Mouse (Mus musculus) splenic B cell, adult 2 months (primary cell): ENCODE measurements around the gene Rdh5.

ENCODE experiments used
- DNase-seq: peaks from one replicate; pipeline ENCODE4 v3.0.0-alpha.2; 2011; ENCODE audit warnings: low read depth, low spot score
- H3K27me3 ChIP-seq: 2 replicates; pipeline ENCODE4 v1.6.1; 2012; ENCODE audit warnings: mild to moderate bottlenecking, low read length, moderate library complexity, mixed read lengths; ENCODE audit not compliant: control insufficient read depth, poor library complexity, insufficient read depth, severe bottlenecking
- H3K36me3 ChIP-seq: 2 replicates; pipeline ENCODE4 v1.6.1; 2012; ENCODE audit warnings: mild to moderate bottlenecking, low read length, moderate library complexity, mixed read lengths; ENCODE audit not compliant: control insufficient read depth, poor library complexity, insufficient read depth, severe bottlenecking

Gene Rdh5

DNA sequence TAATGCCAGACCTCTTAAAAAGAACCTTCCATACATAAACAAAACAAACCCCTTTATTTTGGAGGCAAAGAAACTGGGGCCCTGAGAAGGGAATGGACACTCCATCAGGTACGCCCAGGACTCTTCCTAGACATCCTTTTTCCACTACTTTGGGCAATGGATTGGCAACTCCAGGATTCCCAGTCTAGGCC lies at the start of gene Rdh5:
Gene Rdh5 (minus strand): TSS at position 67 of the 191 bp plus-strand sequence.
- Histone ChIP-seq H3K27me3 (no peaks in the 10 kb centered on the region), H3K36me3 (no peaks in the 10 kb centered on the region; the same call in 1 of the 2 replicates)
- no peak for DNase-seq

DNA sequence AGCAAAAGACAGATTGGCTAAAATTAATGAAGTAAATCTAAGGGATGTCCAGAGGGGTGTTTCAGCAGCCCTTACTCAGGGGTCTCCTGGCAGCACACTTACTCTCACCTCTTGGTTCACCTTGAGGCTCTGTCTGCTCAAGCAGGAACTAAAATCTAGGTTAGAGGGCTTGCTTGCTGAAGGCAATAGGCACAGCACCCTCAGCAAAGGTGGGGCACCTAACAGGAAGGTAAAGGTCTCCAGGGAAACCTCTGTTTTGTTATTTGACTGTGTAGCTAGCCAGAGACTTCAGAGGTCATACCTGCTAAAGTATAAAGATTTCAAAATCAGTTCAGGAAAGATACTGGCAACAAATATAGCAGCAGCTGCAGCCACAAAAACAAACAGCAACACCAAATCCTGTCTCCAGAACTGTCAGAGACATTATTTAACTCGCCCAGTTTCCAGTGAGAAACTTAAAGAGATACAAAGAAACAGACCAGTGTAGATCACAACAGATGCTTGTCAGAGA lies 48.1 kb upstream of the Rdh5 start:
- DNase-seq: no peak
- H3K36me3 ChIP-seq: no peaks in the 10 kb centered on the region
- no peaks in the 10 kb centered on the region for H3K27me3 ChIP-seq

- DNase-seq: no peak
- Histone ChIP-seq H3K36me3 (no peaks in the 10 kb centered on the region), H3K27me3 (no peaks in the 10 kb centered on the region)
These were observed 45.7 kb upstream of the Rdh5 start for GRCm38 (mm10) chr10:128968341-128968749.

DNA sequence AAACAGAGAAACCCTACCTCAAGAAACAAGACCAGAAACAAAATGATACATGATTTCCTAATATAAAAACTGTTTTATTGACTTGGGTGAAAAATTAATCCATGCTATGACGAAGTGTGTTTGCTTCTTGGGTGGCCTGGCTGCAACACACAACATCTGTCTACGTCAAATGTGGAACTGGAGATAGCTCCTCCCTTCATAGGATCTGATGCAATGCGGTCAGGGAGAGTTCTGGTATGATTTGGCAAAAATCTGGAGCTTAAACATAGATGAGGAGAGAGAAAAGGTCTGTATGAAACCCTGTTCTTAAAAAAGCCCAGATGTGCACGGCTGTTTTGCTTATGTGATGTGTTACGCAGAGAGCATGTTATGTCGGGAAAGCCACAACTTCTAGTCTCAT lies 43.2 kb upstream of the Rdh5 start:
- Histone ChIP-seq H3K27me3 (no peaks in the 10 kb centered on the region), H3K36me3 (no peaks in the 10 kb centered on the region)
- DNase-seq: no peak

GRCm38 (mm10) chr10:128964961-128965360 lies 42.3 kb upstream of the Rdh5 start:
- no peak for DNase-seq
- no peaks in the 10 kb centered on the region for H3K36me3 ChIP-seq
- no peaks in the 10 kb centered on the region for H3K27me3 ChIP-seq

GRCm38 (mm10) chr10:128960590-128961584 lies 38.2 kb upstream of the Rdh5 start, which contains the start of gene Mettl7b:
Gene Mettl7b (minus strand): TSS chr10:128960988.
- no peaks in the 10 kb centered on the region for H3K27me3 ChIP-seq
- no peak for DNase-seq

DNA sequence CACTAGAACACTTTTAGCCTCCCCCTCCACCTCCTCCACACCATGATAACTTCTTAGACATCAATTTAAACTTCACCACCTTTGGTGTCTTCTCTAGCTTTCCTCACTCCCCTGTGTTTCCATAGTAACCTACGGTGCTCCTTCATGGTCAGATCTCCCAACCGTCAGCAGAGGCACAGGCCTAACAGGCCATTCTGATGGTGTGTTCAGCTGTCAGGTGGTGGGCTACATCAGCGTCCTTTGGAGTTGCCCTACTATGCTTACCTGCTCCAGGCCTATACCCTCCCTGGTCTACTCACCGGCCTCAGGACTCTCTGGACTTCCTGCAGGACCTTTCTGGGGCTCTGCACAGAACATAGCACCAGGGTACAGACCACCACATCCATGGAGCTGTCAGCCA lies 37.5 kb upstream of the Rdh5 start:
- Histone ChIP-seq H3K36me3 (no peaks in the 10 kb centered on the region), H3K27me3 (no peaks in the 10 kb centered on the region)
- DNase-seq: no peak

More at GRCm38 (mm10) chr10:128960590-128961584, 38.2 kb upstream of the Rdh5 start, which contains the start of gene Mettl7b:
- H3K36me3 ChIP-seq: no peaks in the 10 kb centered on the region

- Histone ChIP-seq H3K27me3 (no peaks in the 10 kb centered on the region), H3K36me3 (no peaks in the 10 kb centered on the region)
- DNase-seq: no peak
These were observed 35.7 kb upstream of the Rdh5 start for GRCm38 (mm10) chr10:128958340-128958739.

GRCm38 (mm10) chr10:128950208-128950887 lies 27.7 kb upstream of the Rdh5 start:
- no peaks in the 10 kb centered on the region for H3K36me3 ChIP-seq
- DNase-seq: no peak
- no peaks in the 10 kb centered on the region for H3K27me3 ChIP-seq

DNA sequence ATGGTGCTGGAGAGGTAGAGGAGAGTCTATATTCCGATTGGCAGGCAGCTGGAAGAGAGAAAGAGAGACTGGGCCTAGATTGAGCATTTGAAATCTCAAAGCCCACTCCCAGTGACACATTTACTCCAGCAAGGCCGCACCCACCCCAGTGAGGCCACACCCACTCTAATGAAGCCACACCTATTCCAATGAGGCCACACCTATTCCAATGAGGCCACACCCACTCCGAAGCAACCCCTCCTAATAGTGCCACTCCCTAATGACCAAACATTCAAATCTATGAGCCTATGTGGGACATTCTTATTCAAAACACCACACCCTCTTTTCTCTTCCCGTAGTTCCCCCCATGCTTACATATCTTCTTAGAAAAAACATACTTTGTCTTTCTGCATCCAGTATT lies 24.8 kb upstream of the Rdh5 start:
- no peak for DNase-seq
- Histone ChIP-seq H3K36me3 (no peaks in the 10 kb centered on the region), H3K27me3 (no peaks in the 10 kb centered on the region)

GRCm38 (mm10) chr10:128945675-128946074 lies 23.0 kb upstream of the Rdh5 start:
- H3K27me3 ChIP-seq: no peaks in the 10 kb centered on the region
- H3K36me3 ChIP-seq: no peaks in the 10 kb centered on the region
- peak; percentile 24 for DNase-seq

- H3K27me3 ChIP-seq: no peaks in the 10 kb centered on the region; the same call in 1 of the 2 replicates
- H3K36me3 ChIP-seq: no peaks in the 10 kb centered on the region
- no peak for DNase-seq
These were observed 17.9 kb upstream of the Rdh5 start for GRCm38 (mm10) chr10:128940475-128941061.

DNA sequence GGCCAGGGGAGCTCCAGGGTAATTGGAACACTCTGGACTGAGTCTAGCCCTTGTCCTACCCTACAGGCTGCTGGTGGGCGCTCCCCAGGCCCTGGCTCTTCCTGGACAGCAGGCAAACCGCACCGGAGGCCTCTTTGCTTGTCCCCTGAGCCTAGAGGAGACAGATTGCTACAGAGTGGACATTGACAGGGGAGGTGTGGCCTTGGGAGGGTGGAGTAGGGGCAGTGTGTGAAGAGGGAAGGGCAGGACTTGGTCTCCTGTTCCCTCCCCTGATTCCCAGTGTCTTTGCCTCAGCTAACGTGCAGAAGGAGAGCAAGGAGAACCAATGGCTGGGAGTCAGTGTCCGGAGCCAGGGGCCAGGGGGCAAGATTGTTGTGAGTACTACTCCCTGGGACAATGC lies 16.3 kb upstream of the Rdh5 start:
- DNase-seq: no peak
- H3K36me3 ChIP-seq: no peaks in the 10 kb centered on the region
- no peaks in the 10 kb centered on the region; the same call in 1 of the 2 replicates for H3K27me3 ChIP-seq

- no peaks in the 10 kb centered on the region for H3K36me3 ChIP-seq
- DNase-seq: no peak
- no peaks in the 10 kb centered on the region; the same call in 1 of the 2 replicates for H3K27me3 ChIP-seq
These were observed 15.8 kb upstream of the Rdh5 start for GRCm38 (mm10) chr10:128938457-128938856.
